Mouse (Mus musculus) MEL (cell line): Measurements from ENCODE around the gene 6430550D23Rik. TPM values are rescaled to one million over a fixed set of nuclear protein-coding genes. Genes with fewer than 3 reads are reported as not detected.

Experiments
- DNase-seq: peaks from one replicate; pipeline ENCODE4 v3.0.0; 2011; ENCODE audit warnings: low read depth, low spot score
- H3K27ac ChIP-seq: 2 replicates; pipeline ENCODE4 v1.5.1; 2012; ENCODE audit warnings: low read depth, mild to moderate bottlenecking, control low read depth, low read length, moderate library complexity; ENCODE audit not compliant: control insufficient read depth
- H3K27me3 ChIP-seq, 2 experiments: fragments of 150-350 bp in 1 of 2; sonication (generic) in 1 of 2; 2 replicates each; pipeline ENCODE4 v1.6.1; 2012; ENCODE audit warnings: low read length in 2 of 2, mild to moderate bottlenecking in 2 of 2, improper control_type of control experiment in 1 of 2, moderate library complexity in 1 of 2; ENCODE audit not compliant: insufficient read depth in 2 of 2, control insufficient read depth in 1 of 2
- H3K36me3 ChIP-seq, 2 experiments: 2 replicates each; pipeline ENCODE4 v1.6.1; 2012 to 2014; ENCODE audit warnings: low read length in 2 of 2, improper control_type of control experiment in 1 of 2, inconsistent platforms in 1 of 2, mild to moderate bottlenecking in 1 of 2; ENCODE audit not compliant: insufficient read depth in 2 of 2, control insufficient read depth in 1 of 2
- H3K4me1 ChIP-seq, 2 experiments: fragments of 150-350 bp in 1 of 2; sonication (generic) in 1 of 2; 2 replicates each; pipeline ENCODE4 v1.6.1; 2012; ENCODE audit warnings: low read length in 2 of 2, improper control_type of control experiment in 1 of 2, mild to moderate bottlenecking in 1 of 2; ENCODE audit not compliant: insufficient read depth in 2 of 2, control insufficient read depth in 1 of 2
- H3K4me3 ChIP-seq, 2 experiments: fragments of 150-350 bp in 1 of 2; sonication (generic) in 1 of 2; 2 replicates each; pipeline ENCODE4 v1.5.1; 2012; ENCODE audit warnings: low read depth in 2 of 2, low read length in 2 of 2, mild to moderate bottlenecking in 2 of 2, moderate library complexity in 2 of 2, control low read depth in 1 of 2, improper control_type of control experiment in 1 of 2; ENCODE audit not compliant: control insufficient read depth in 1 of 2, insufficient read depth in 1 of 2
- H3K79me2 ChIP-seq: 2 replicates; pipeline ENCODE4 v1.6.1; 2012; ENCODE audit warnings: mild to moderate bottlenecking, low read length, moderate library complexity; ENCODE audit not compliant: control insufficient read depth, poor library complexity, insufficient read depth
- H3K9ac ChIP-seq: 2 replicates; pipeline ENCODE4 v1.6.1; 2012; ENCODE audit warnings: low read depth, mild to moderate bottlenecking, control low read depth, low read length, moderate library complexity; ENCODE audit not compliant: control insufficient read depth, poor library complexity, severe bottlenecking
- H3K9me3 ChIP-seq: fragments of 150-350 bp; sonication (generic); replicated peaks from 2 replicates; pipeline ENCODE4 v1.6.1; 2012; ENCODE audit warnings: mild to moderate bottlenecking, low read length, improper control_type of control experiment, moderate library complexity; ENCODE audit not compliant: insufficient read depth
- BHLHE40 ChIP-seq: IDR thresholded peaks from 2 replicates; pipeline ENCODE4 v1.6.1; 2012; ENCODE audit warnings: low read depth, mild to moderate bottlenecking, inconsistent platforms, low read length, improper control_type of control experiment, borderline replicate concordance
- CHD1 ChIP-seq: IDR thresholded peaks from 2 replicates; pipeline ENCODE4 v1.6.1; 2012; ENCODE audit warnings: low read depth, mild to moderate bottlenecking, inconsistent platforms, low read length, improper control_type of control experiment
- CHD2 ChIP-seq: IDR thresholded peaks from 2 replicates; pipeline ENCODE4 v1.6.1; 2011; ENCODE audit warnings: low read length, improper control_type of control experiment
- E2F4 ChIP-seq: IDR thresholded peaks from 2 replicates; pipeline ENCODE4 v1.6.1; 2011; ENCODE audit warnings: low read depth, low read length, improper control_type of control experiment, borderline replicate concordance
- EP300 ChIP-seq, 2 experiments: IDR thresholded peaks; 2 replicates each; pipeline ENCODE4 v1.6.1; 2011; ENCODE audit warnings: improper control_type of control experiment in 2 of 2, low read length in 2 of 2, low read depth in 1 of 2, mild to moderate bottlenecking in 1 of 2
- ETS1 ChIP-seq: IDR thresholded peaks from 2 replicates; pipeline ENCODE4 v1.6.1; 2012; ENCODE audit warnings: low read depth, mild to moderate bottlenecking, inconsistent platforms, low read length, improper control_type of control experiment, moderate library complexity
- GABPA ChIP-seq: IDR thresholded peaks from 2 replicates; pipeline ENCODE4 v1.6.1; 2012; ENCODE audit warnings: low read depth, mild to moderate bottlenecking, inconsistent platforms, low read length, improper control_type of control experiment, moderate library complexity
- GATA1 ChIP-seq: IDR thresholded peaks from 2 replicates; pipeline ENCODE4 v1.6.1; 2011; ENCODE audit warnings: low read depth, low read length, improper control_type of control experiment
- HCFC1 ChIP-seq: IDR thresholded peaks from 2 replicates; pipeline ENCODE4 v1.6.1; 2012; ENCODE audit warnings: low read depth, mild to moderate bottlenecking, inconsistent platforms, low read length, improper control_type of control experiment, moderate library complexity
- JUND ChIP-seq: IDR thresholded peaks from 2 replicates; pipeline ENCODE4 v1.6.1; 2011; ENCODE audit warnings: low read depth, mild to moderate bottlenecking, improper control_type of control experiment, low read length
- KAT2A ChIP-seq: conservative IDR thresholded peaks from 2 replicates; pipeline ENCODE4 v1.6.1; 2012; ENCODE audit warnings: low read depth, low read length, improper control_type of control experiment, inconsistent platforms
- MAFK ChIP-seq: IDR thresholded peaks from 2 replicates; pipeline ENCODE4 v1.6.1; 2011; ENCODE audit warnings: low read depth, mild to moderate bottlenecking, low read length, improper control_type of control experiment, borderline replicate concordance
- MAX ChIP-seq: IDR thresholded peaks from 2 replicates; pipeline ENCODE4 v1.6.1; 2011; ENCODE audit warnings: low read length, improper control_type of control experiment
- MAZ ChIP-seq: IDR thresholded peaks from 2 replicates; pipeline ENCODE4 v1.6.1; 2012; ENCODE audit warnings: low read depth, mild to moderate bottlenecking, inconsistent platforms, low read length, improper control_type of control experiment
- MYB ChIP-seq: IDR thresholded peaks from 2 replicates; pipeline ENCODE4 v1.6.1; 2011; ENCODE audit warnings: mild to moderate bottlenecking, low read depth, low read length, improper control_type of control experiment
- MYC ChIP-seq: IDR thresholded peaks from 2 replicates; pipeline ENCODE4 v1.6.1; 2011; ENCODE audit warnings: low read depth, mild to moderate bottlenecking, low read length, improper control_type of control experiment, moderate library complexity
- NELFE ChIP-seq: IDR thresholded peaks from 2 replicates; pipeline ENCODE4 v1.6.1; 2011; ENCODE audit warnings: low read depth, low read length, improper control_type of control experiment
- NRF1 ChIP-seq: IDR thresholded peaks from 2 replicates; pipeline ENCODE4 v1.6.1; 2014; ENCODE audit warnings: low read depth, mild to moderate bottlenecking, inconsistent platforms, low read length, improper control_type of control experiment, moderate library complexity; ENCODE audit not compliant: poor library complexity, insufficient read depth, severe bottlenecking
- POLR2A ChIP-seq, 2 experiments: IDR thresholded peaks; 2 replicates each; pipeline ENCODE4 v1.6.1; 2011 to 2012; ENCODE audit warnings: low read length in 2 of 2, mild to moderate bottlenecking in 2 of 2, control low read depth in 1 of 2, improper control_type of control experiment in 1 of 2, low read depth in 1 of 2, moderate library complexity in 1 of 2; ENCODE audit not compliant: control insufficient read depth in 1 of 2, insufficient read depth in 1 of 2, poor library complexity in 1 of 2
- POLR2AphosphoS2 ChIP-seq: IDR thresholded peaks from 2 replicates; pipeline ENCODE4 v1.6.1; 2011; ENCODE audit warnings: low read length, improper control_type of control experiment
- POLR2AphosphoS5 ChIP-seq: IDR thresholded peaks from 2 replicates; pipeline ENCODE4 v1.6.1; 2012; ENCODE audit warnings: low read depth, borderline replicate concordance, mild to moderate bottlenecking, inconsistent platforms, low read length, moderate library complexity, mixed read lengths
- RAD21 ChIP-seq: IDR thresholded peaks from 2 replicates; pipeline ENCODE4 v1.6.1; 2011; ENCODE audit warnings: mild to moderate bottlenecking, low read depth, low read length, improper control_type of control experiment
- RCOR1 ChIP-seq: IDR thresholded peaks from 2 replicates; pipeline ENCODE4 v1.6.1; 2012; ENCODE audit warnings: low read depth, mild to moderate bottlenecking, inconsistent platforms, low read length, improper control_type of control experiment
- SIN3A ChIP-seq: IDR thresholded peaks from 2 replicates; pipeline ENCODE4 v1.6.1; 2012; ENCODE audit warnings: low read length, improper control_type of control experiment, inconsistent platforms
- TAL1 ChIP-seq: IDR thresholded peaks from 2 replicates; pipeline ENCODE4 v1.6.1; 2012; ENCODE audit warnings: mild to moderate bottlenecking, inconsistent platforms, low read length, moderate library complexity, mixed read lengths
- TBP ChIP-seq: IDR thresholded peaks from 2 replicates; pipeline ENCODE4 v1.8.0; 2011; ENCODE audit warnings: low read depth, low read length, improper control_type of control experiment
- TCF12 ChIP-seq: IDR thresholded peaks from 2 replicates; pipeline ENCODE4 v1.6.1; 2014; ENCODE audit warnings: low read depth, mild to moderate bottlenecking, inconsistent platforms, low read length, improper control_type of control experiment, moderate library complexity
- UBTF ChIP-seq: IDR thresholded peaks from 2 replicates; pipeline ENCODE4 v1.6.1; 2012; ENCODE audit warnings: low read depth, mild to moderate bottlenecking, inconsistent platforms, low read length, improper control_type of control experiment, moderate library complexity, borderline replicate concordance; ENCODE audit not compliant: insufficient read depth
- USF1 ChIP-seq: IDR thresholded peaks from 2 replicates; pipeline ENCODE4 v1.6.1; 2014; ENCODE audit warnings: low read depth, mild to moderate bottlenecking, inconsistent platforms, low read length, improper control_type of control experiment, moderate library complexity
- USF2 ChIP-seq, 2 experiments: IDR thresholded peaks; 2 replicates each; pipeline ENCODE4 v1.6.1; 2011 to 2012; ENCODE audit warnings: improper control_type of control experiment in 2 of 2, low read length in 2 of 2, borderline replicate concordance in 1 of 2, inconsistent platforms in 1 of 2, low read depth in 1 of 2, mild to moderate bottlenecking in 1 of 2; ENCODE audit not compliant: insufficient read depth in 1 of 2
- ZC3H11A ChIP-seq: IDR thresholded peaks from 2 replicates; pipeline ENCODE4 v1.6.1; 2012; ENCODE audit warnings: low read depth, mild to moderate bottlenecking, inconsistent platforms, low read length, improper control_type of control experiment
- ZKSCAN1 ChIP-seq: IDR thresholded peaks from 2 replicates; pipeline ENCODE4 v1.6.1; 2012; ENCODE audit warnings: low read depth, mild to moderate bottlenecking, inconsistent platforms, low read length, improper control_type of control experiment, moderate library complexity
- ZMIZ1 ChIP-seq: IDR thresholded peaks from 2 replicates; pipeline ENCODE4 v1.6.1; 2012; ENCODE audit warnings: low read depth, mild to moderate bottlenecking, inconsistent platforms, low read length, improper control_type of control experiment, moderate library complexity
- ZNF384 ChIP-seq: IDR thresholded peaks from 2 replicates; pipeline ENCODE4 v1.6.1; 2012; ENCODE audit warnings: low read depth, mild to moderate bottlenecking, inconsistent platforms, low read length, improper control_type of control experiment
- polyA plus RNA-seq, 2 experiments: library from polyadenylated mRNA; stranded (reverse) in 1 of 2; unstranded in 1 of 2; fragments of >175 nt in 1 of 2; fragments of >200 nt in 1 of 2; gene quantifications; 2 replicates each; pipeline versions ENCODE4 v1.2.1 to v1.2.4; 2012; ENCODE audit warnings: low replicate concordance in 2 of 2, low read depth in 1 of 2; ENCODE audit not compliant: insufficient read length in 2 of 2, insufficient read depth in 1 of 2, missing spikeins in 1 of 2
- total RNA-seq: library from RNA; depleted of rRNA; stranded (reverse); fragments of 300-350 nt; gene quantifications from 2 replicates; pipeline ENCODE4 v1.2.3, GENCODE M21; 2012

6430550D23Rik gene
- total and polyA plus RNA-seq, 3 experiments: 1.1 TPM; not detected in 1

GRCm38 (mm10) chr2:155929531-155930442 is 78.0 kb downstream of the 6430550D23Rik start, which contains the start of gene Uqcc1:
Uqcc1 (minus strand) TSS chr2:155930310.
- Histone ChIP-seq H3K36me3 (peaks cover 0 to 19% of the 10 kb centered on the region in 2 experiments; a peak in 2 of 4 replicates), H3K27ac (peak within 1 kb of the TSS; percentile 98), H3K79me2 (peaks cover 39% of the 10 kb centered on the region), H3K4me3 (peak within 1 kb of the TSS; percentile 85 to 92), H3K9ac (peak within 1 kb of the TSS; percentile 82), H3K9me3 (no peaks in the 10 kb centered on the region), H3K4me1 (peaks cover 3 to 17% of the 10 kb centered on the region in 2 experiments; a peak in 3 of 4 replicates), H3K27me3 (no peaks in the 10 kb centered on the region)
- peak; percentile 98 for DNase-seq
- peak; percentile 79 for TF ChIP-seq MYB
- TF ChIP-seq HCFC1: peak; percentile 91
- TF ChIP-seq CHD1: no peak
- no peak for TF ChIP-seq UBTF
- no peak for TF ChIP-seq MAFK
- peak; percentile 83 to 93 for TF ChIP-seq POLR2A (IDR thresholded peaks at IDR 0.05; ENCODE audit: control insufficient read depth in 1 of 2, insufficient read depth in 1 of 2, low read depth in 1 of 2, low read length in 2 of 2, poor library complexity in 1 of 2)
- peak; percentile 94 for TF ChIP-seq POLR2AphosphoS2
- TF ChIP-seq ZMIZ1: peak; percentile 63; the same call in 1 of the 2 replicates
- no peak for TF ChIP-seq USF1
- TF ChIP-seq TAL1: no peak
- no peak for TF ChIP-seq USF2 (IDR thresholded peaks at IDR 0.05; ENCODE audit: borderline replicate concordance in 1 of 2, insufficient read depth in 1 of 2, low read depth in 1 of 2, low read length in 2 of 2)
- TF ChIP-seq POLR2AphosphoS5: no peak; the same call in 1 of the 2 replicates
- peak; percentile 93 for TF ChIP-seq SIN3A
- TF ChIP-seq NRF1: peak; percentile 80
- TF ChIP-seq TCF12: no peak; the same call in 1 of the 2 replicates
- peak in 1 of 2 experiments; percentile 21; a peak in 1 of 4 replicates for TF ChIP-seq EP300 (IDR thresholded peaks at IDR 0.05; ENCODE audit: low read depth in 1 of 2, low read length in 2 of 2)
- TF ChIP-seq ZNF384: no peak
- TF ChIP-seq NELFE: peak; percentile 92
- TF ChIP-seq JUND: no peak
- TF ChIP-seq MYC: peak; percentile 89
- TF ChIP-seq RCOR1: no peak
- TF ChIP-seq GATA1: no peak
- TF ChIP-seq TBP: peak; percentile 82
- peak; percentile 61; the same call in 1 of the 2 replicates for TF ChIP-seq MAZ
- 0 out of 2 replicates have a peak, but pooled peaks have one; percentile 49 for TF ChIP-seq CHD2
- no peak; the same call in 1 of the 2 replicates for TF ChIP-seq KAT2A
- TF ChIP-seq GABPA: no peak
- peak; percentile 3; the same call in 1 of the 2 replicates for TF ChIP-seq ETS1
- peak; percentile 78 for TF ChIP-seq MAX
- peak; percentile 51; the same call in 1 of the 2 replicates for TF ChIP-seq BHLHE40
- TF ChIP-seq ZC3H11A: no peak
- no peak for TF ChIP-seq E2F4
- no peak for TF ChIP-seq RAD21
- no peak for TF ChIP-seq ZKSCAN1
